Mouse (Mus musculus): ENCODE data around the gene Vipr1. TPM values are rescaled to one million over a fixed set of nuclear protein-coding genes. Genes with fewer than 3 reads are reported as not detected.

The Vipr1 gene
- polyA plus RNA-seq, 1 experiment from 2014 or later, result 0.17 TPM

- no peaks in the 10 kb centered on the region for H3K4me1 ChIP-seq (replicated peaks; ENCODE audit: insufficient read depth, low read length)
- H3K36me3 ChIP-seq (ENCODE audit: insufficient read depth, low read length), result 0 out of 2 replicates have a peak, but pooled peaks cover 2% of the 10 kb centered on the region
- ATAC-seq (replicated peaks; ENCODE audit: low FRiP score, low read depth) (no peak), DNase-seq (ENCODE audit: low spot score) (no peak)
- no peak overlapping the region for H3K27ac ChIP-seq
- no peaks in the 10 kb centered on the region for H3K9me3 ChIP-seq (replicated peaks; ENCODE audit: low read length)
- H3K4me3 ChIP-seq (replicated peaks; ENCODE audit: low read depth, low read length), result no peak overlapping the region
- no peak for TF ChIP-seq CTCF (IDR thresholded peaks at IDR 0.05; ENCODE audit: low read depth)
- H3K9ac ChIP-seq (ENCODE audit: low read depth, low read length), result no peak overlapping the region
- WGBS, result 64% methylated on average over 12 of the region's 12 CpGs
- H3K4me2 ChIP-seq (ENCODE audit: low read length), result no peak overlapping the region
- no peaks in the 10 kb centered on the region for H3K27me3 ChIP-seq (ENCODE audit: insufficient read depth, low read length)
Measured at GRCm38 (mm10) chr9:121694736-121695135, 52.2 kb downstream of the Vipr1 start.

- no peak for DNase-seq (ENCODE audit: low spot score)
- ATAC-seq (replicated peaks; ENCODE audit: low FRiP score, low read depth), result peak; percentile 7; the same call in 1 of the 2 replicates
- Histone ChIP-seq H3K27me3 (ENCODE audit: insufficient read depth, low read length) (no peaks in the 10 kb centered on the region), H3K36me3 (ENCODE audit: insufficient read depth, low read length) (0 out of 2 replicates have a peak, but pooled peaks cover 2% of the 10 kb centered on the region), H3K4me3 (replicated peaks; ENCODE audit: low read depth, low read length) (no peak overlapping the region), H3K9me3 (replicated peaks; ENCODE audit: low read length) (no peaks in the 10 kb centered on the region), H3K27ac (no peak overlapping the region), H3K4me1 (replicated peaks; ENCODE audit: insufficient read depth, low read length) (no peaks in the 10 kb centered on the region), H3K4me2 (ENCODE audit: low read length) (no peak overlapping the region), H3K9ac (ENCODE audit: low read depth, low read length) (no peak overlapping the region)
- no peak for TF ChIP-seq CTCF (IDR thresholded peaks at IDR 0.05; ENCODE audit: low read depth)
- 87% methylated on average over 9 of the region's 9 CpGs for whole genome bisulfite sequencing
Measured at GRCm38 (mm10) chr9:121696626-121697025, 54.1 kb downstream of the Vipr1 start.

GRCm38 (mm10) chr9:121697150-121698049 is 54.9 kb downstream of the Vipr1 start:
- H3K27ac ChIP-seq, result no peak overlapping the region
- peak; percentile 68 for ATAC-seq (replicated peaks; ENCODE audit: low FRiP score, low read depth)
- 95% methylated on average over 1 of the region's 1 CpGs for WGBS

GRCm38 (mm10) chr9:121704261-121704645 is 61.7 kb downstream of the Vipr1 start:
- Histone ChIP-seq H3K9ac (ENCODE audit: low read depth, low read length) (peak overlapping the region; percentile 64), H3K27me3 (ENCODE audit: insufficient read depth, low read length) (no peaks in the 10 kb centered on the region)
- TF ChIP-seq CTCF (IDR thresholded peaks at IDR 0.05; ENCODE audit: low read depth), result no peak

More at GRCm38 (mm10) chr9:121697150-121698049, 54.9 kb downstream of the Vipr1 start:
- H3K36me3 ChIP-seq (ENCODE audit: insufficient read depth, low read length), result 0 out of 2 replicates have a peak, but pooled peaks cover 2% of the 10 kb centered on the region
- no peaks in the 10 kb centered on the region for H3K27me3 ChIP-seq (ENCODE audit: insufficient read depth, low read length)
- peak; percentile 100 for TF ChIP-seq CTCF (IDR thresholded peaks at IDR 0.05; ENCODE audit: low read depth)
- peak; percentile 52 for DNase-seq (ENCODE audit: low spot score)
- no peak overlapping the region for H3K4me2 ChIP-seq (ENCODE audit: low read length)
- H3K9me3 ChIP-seq (replicated peaks; ENCODE audit: low read length), result no peaks in the 10 kb centered on the region
- H3K9ac ChIP-seq (ENCODE audit: low read depth, low read length), result no peak overlapping the region
- no peaks in the 10 kb centered on the region for H3K4me1 ChIP-seq (replicated peaks; ENCODE audit: insufficient read depth, low read length)
- H3K4me3 ChIP-seq (replicated peaks; ENCODE audit: low read depth, low read length), result no peak overlapping the region

GRCm38 (mm10) chr9:121704646-121705625 is 62.4 kb downstream of the Vipr1 start, which contains the start of gene Sec22c:
TSS of gene Sec22c (minus strand) at chr9:121705490.
- peak; percentile 96 for ATAC-seq (replicated peaks; ENCODE audit: low FRiP score, low read depth)
- Histone ChIP-seq H3K27me3 (ENCODE audit: insufficient read depth, low read length) (no peaks in the 10 kb centered on the region), H3K9ac (ENCODE audit: low read depth, low read length) (peak within 1 kb of the TSS; percentile 64), H3K4me1 (replicated peaks; ENCODE audit: insufficient read depth, low read length) (peaks cover 8% of the 10 kb centered on the region; the same call in 1 of the 2 replicates), H3K36me3 (ENCODE audit: insufficient read depth, low read length) (no peaks in the 10 kb centered on the region), H3K9me3 (replicated peaks; ENCODE audit: low read length) (no peaks in the 10 kb centered on the region), H3K27ac (peak within 1 kb of the TSS; percentile 71), H3K4me2 (ENCODE audit: low read length) (peak within 1 kb of the TSS; percentile 72), H3K4me3 (replicated peaks; ENCODE audit: low read depth, low read length) (peak within 1 kb of the TSS; percentile 87)
- TF ChIP-seq CTCF (IDR thresholded peaks at IDR 0.05; ENCODE audit: low read depth), result no peak
- WGBS, result under 1% methylated on average over 67 of the region's 69 CpGs
- DNase-seq (ENCODE audit: low spot score), result peak; percentile 96

More at GRCm38 (mm10) chr9:121704261-121704645, 61.7 kb downstream of the Vipr1 start:
- H3K9me3 ChIP-seq (replicated peaks; ENCODE audit: low read length), result no peaks in the 10 kb centered on the region
- H3K4me1 ChIP-seq (replicated peaks; ENCODE audit: insufficient read depth, low read length), result peaks cover 8% of the 10 kb centered on the region; the same call in 1 of the 2 replicates
- H3K4me2 ChIP-seq (ENCODE audit: low read length), result peak overlapping the region; percentile 72
- peak overlapping the region; percentile 87 for H3K4me3 ChIP-seq (replicated peaks; ENCODE audit: low read depth, low read length)
- no peak for ATAC-seq (replicated peaks; ENCODE audit: low FRiP score, low read depth)
- no peak for DNase-seq (ENCODE audit: low spot score)
- no peaks in the 10 kb centered on the region for H3K36me3 ChIP-seq (ENCODE audit: insufficient read depth, low read length)
- H3K27ac ChIP-seq, result peak overlapping the region; percentile 71
- WGBS, result 19% methylated on average over 11 of the region's 11 CpGs

All from kidney, postnatal 0 days (tissue).